Mouse (Mus musculus) lung, adult 2 months (tissue): ENCODE results near the gene Sdr9c7.

Experiments
- CTCF ChIP-seq: fragments of 200-500 bp; IDR thresholded peaks from 2 replicates; pipeline ENCODE4 v1.5.1; 2011; ENCODE audit warnings: mild to moderate bottlenecking, low read length, control low read depth; ENCODE audit not compliant: insufficient read depth
- POLR2A ChIP-seq: fragments of 200-500 bp; IDR thresholded peaks from 2 replicates; pipeline ENCODE4 v1.6.1; 2011; ENCODE audit warnings: low read depth, mild to moderate bottlenecking, control low read depth, low read length, borderline replicate concordance; ENCODE audit errors: extremely low read depth

- TF ChIP-seq CTCF (no peak), POLR2A (no peak)
Measured at GRCm38 (mm10) chr10:127897506-127897905, 812 bp upstream of the Sdr9c7 start.
